Mouse (Mus musculus) kidney, postnatal 4 days (tissue): ENCODE results near the gene Trim69.

ENCODE experiments used
- DNase-seq, 2 experiments: peaks; one replicate each; pipeline ENCODE4 v3.0.0; 2021; ENCODE audit warnings: mixed read lengths in 2 of 2

Trim69 gene

GRCm38 (mm10) chr2:122160680-122161079 lies at the start of gene Trim69:
Trim69 (plus strand) TSS chr2:122160700.
- peak; percentile 91 for DNase-seq

GRCm38 (mm10) chr2:122116888-122117287 lies 43.6 kb upstream of the Trim69 start:
- DNase-seq = no peak

- DNase-seq = peak; percentile 97 to 99
Measured at GRCm38 (mm10) chr2:122117961-122118958, 42.2 kb upstream of the Trim69 start, which contains the start of gene Spg11. Spg11 (minus strand) TSS chr2:122118386.

- DNase-seq = no peak
Measured at GRCm38 (mm10) chr2:122125680-122126572, 34.6 kb upstream of the Trim69 start.

- no peak for DNase-seq
Measured at GRCm38 (mm10) chr2:122126765-122127347, 33.6 kb upstream of the Trim69 start.

GRCm38 (mm10) chr2:122127635-122128034 lies 32.9 kb upstream of the Trim69 start:
- no peak for DNase-seq

GRCm38 (mm10) chr2:122132078-122132477 lies 28.4 kb upstream of the Trim69 start:
- no peak for DNase-seq

GRCm38 (mm10) chr2:122132618-122133017 lies 27.9 kb upstream of the Trim69 start:
- DNase-seq = no peak

- DNase-seq = no peak
Measured at GRCm38 (mm10) chr2:122137839-122138465, 22.5 kb upstream of the Trim69 start.

GRCm38 (mm10) chr2:122140815-122141214 lies 19.7 kb upstream of the Trim69 start:
- DNase-seq = no peak

- DNase-seq = no peak
Measured at GRCm38 (mm10) chr2:122141332-122141967, 19.1 kb upstream of the Trim69 start.

GRCm38 (mm10) chr2:122143111-122143510 lies 17.4 kb upstream of the Trim69 start:
- no peak for DNase-seq

- no peak for DNase-seq
Measured at GRCm38 (mm10) chr2:122145756-122146155, 14.7 kb upstream of the Trim69 start.

- DNase-seq = no peak
Measured at GRCm38 (mm10) chr2:122146687-122147086, 13.8 kb upstream of the Trim69 start.

GRCm38 (mm10) chr2:122147508-122148241 lies 12.8 kb upstream of the Trim69 start, which contains the start of gene B2m:
B2m (plus strand) TSS chr2:122147686.
- peak; percentile 96 for DNase-seq

GRCm38 (mm10) chr2:122148242-122148917 lies 12.1 kb upstream of the Trim69 start:
- peak; percentile 74 to 86 for DNase-seq

GRCm38 (mm10) chr2:122149316-122149715 lies 11.2 kb upstream of the Trim69 start:
- DNase-seq = no peak

GRCm38 (mm10) chr2:122149716-122150115 lies 10.8 kb upstream of the Trim69 start:
- no peak for DNase-seq

- no peak for DNase-seq
Measured at GRCm38 (mm10) chr2:122151221-122151620, 9.3 kb upstream of the Trim69 start.

- DNase-seq = no peak
Measured at GRCm38 (mm10) chr2:122152850-122153249, 7.7 kb upstream of the Trim69 start.
